Mouse (Mus musculus): ENCODE data around the gene Litaf. TPM values are rescaled to one million over a fixed set of nuclear protein-coding genes. Genes with fewer than 3 reads are reported as not detected.

Gene Litaf
- total and polyA plus RNA-seq, 3 experiments = 25.7 to 50.1 TPM; not detected in 1

DNA sequence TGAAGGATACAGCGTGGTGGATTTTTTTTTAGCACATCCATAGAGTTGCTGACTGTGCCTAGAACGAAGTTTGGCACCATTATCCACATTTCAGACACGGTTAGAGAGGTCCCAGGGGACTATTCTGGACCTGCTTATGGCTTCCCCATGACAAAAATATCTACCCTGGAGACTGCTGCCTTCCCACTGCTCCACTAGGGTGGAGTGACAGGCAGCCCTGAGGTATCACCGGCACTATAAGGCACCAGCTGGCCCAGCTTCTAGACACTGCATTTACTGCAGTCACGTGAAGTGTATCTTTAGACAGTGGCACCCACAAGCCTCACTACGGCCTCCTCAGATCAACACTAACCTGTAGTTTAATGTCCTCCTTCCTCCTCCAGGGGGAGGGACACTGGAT, 11.1 kb downstream of the Litaf start:
- Histone ChIP-seq H3K79me2 (ENCODE audit: control insufficient read depth, insufficient read depth, low read length, poor library complexity) (no peaks in the 10 kb centered on the region), H3K27me3 (ENCODE audit: control insufficient read depth in 1 of 2, insufficient read depth in 2 of 2, low read length in 2 of 2) (peaks cover 0 to 15% of the 10 kb centered on the region in 2 experiments; a peak in 3 of 4 replicates), H3K4me1 (ENCODE audit: control insufficient read depth in 1 of 2, insufficient read depth in 2 of 2, low read length in 2 of 2) (no peaks in the 10 kb centered on the region), H3K9ac (ENCODE audit: control insufficient read depth, low read depth, low read length, poor library complexity, severe bottlenecking) (no peak overlapping the region), H3K27ac (ENCODE audit: control insufficient read depth, low read depth, low read length) (no peak overlapping the region), H3K9me3 (replicated peaks; ENCODE audit: insufficient read depth, low read length) (no peaks in the 10 kb centered on the region), H3K4me3 (ENCODE audit: control insufficient read depth in 1 of 2, insufficient read depth in 1 of 2, low read depth in 2 of 2, low read length in 2 of 2) (no peak overlapping the region), H3K36me3 (ENCODE audit: control insufficient read depth in 1 of 2, insufficient read depth in 2 of 2, low read length in 2 of 2) (no peaks in the 10 kb centered on the region)
- no peak for DNase-seq (ENCODE audit: low read depth, low spot score)
- TF ChIP-seq TBP (IDR thresholded peaks at IDR 0.05; ENCODE audit: low read depth, low read length) = no peak
- no peak for TF ChIP-seq TAL1 (IDR thresholded peaks at IDR 0.05; ENCODE audit: low read length)
- TF ChIP-seq MAZ (IDR thresholded peaks at IDR 0.05; ENCODE audit: low read depth, low read length) = no peak
- TF ChIP-seq CTCF (IDR thresholded peaks at IDR 0.05 in 2 of 3, conservative IDR thresholded peaks at IDR 0.05 in 1 of 3; ENCODE audit: control insufficient read depth in 1 of 3, insufficient read depth in 1 of 3, low read depth in 2 of 3, low read length in 3 of 3, poor library complexity in 1 of 3, severe bottlenecking in 1 of 3) = no peak
- no peak for TF ChIP-seq EP300 (IDR thresholded peaks at IDR 0.05; ENCODE audit: low read depth in 1 of 2, low read length in 2 of 2)
- TF ChIP-seq E2F4 (IDR thresholded peaks at IDR 0.05; ENCODE audit: borderline replicate concordance, low read depth, low read length) = no peak

DNA sequence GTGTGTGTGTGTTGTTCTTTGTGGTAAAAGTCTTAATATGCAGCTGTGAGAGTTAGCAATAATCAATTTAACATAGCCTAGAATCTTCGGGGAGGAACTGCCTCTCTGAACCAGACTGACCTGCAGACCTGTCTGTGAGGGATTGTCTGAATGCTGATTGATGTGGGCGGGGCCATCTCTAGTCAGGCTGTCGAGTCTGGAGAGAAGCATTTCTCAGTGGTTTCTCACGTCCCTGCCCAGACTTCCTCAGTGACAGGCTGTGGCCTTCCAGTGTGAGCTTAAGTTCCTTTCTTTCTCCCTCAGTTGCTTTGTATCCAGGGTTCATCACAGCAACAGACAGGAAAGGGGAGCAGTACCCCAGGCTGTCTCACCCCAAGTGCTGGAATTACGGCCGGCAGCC, 11.5 kb downstream of the Litaf start:
- no peaks in the 10 kb centered on the region for H3K4me1 ChIP-seq (ENCODE audit: control insufficient read depth in 1 of 2, insufficient read depth in 2 of 2, low read length in 2 of 2)
- H3K79me2 ChIP-seq (ENCODE audit: control insufficient read depth, insufficient read depth, low read length, poor library complexity) = no peaks in the 10 kb centered on the region
- TF ChIP-seq TCF12 (IDR thresholded peaks at IDR 0.05; ENCODE audit: low read depth, low read length) (no peak), ZNF384 (IDR thresholded peaks at IDR 0.05; ENCODE audit: low read depth, low read length) (no peak), HCFC1 (IDR thresholded peaks at IDR 0.05; ENCODE audit: low read depth, low read length) (no peak), SIN3A (IDR thresholded peaks at IDR 0.05; ENCODE audit: low read length) (no peak), CHD1 (IDR thresholded peaks at IDR 0.05; ENCODE audit: low read depth, low read length) (no peak), ZC3H11A (IDR thresholded peaks at IDR 0.05; ENCODE audit: low read depth, low read length) (no peak), RAD21 (IDR thresholded peaks at IDR 0.05; ENCODE audit: low read depth, low read length) (no peak), SMC3 (IDR thresholded peaks at IDR 0.05; ENCODE audit: low read depth, low read length) (no peak), POLR2AphosphoS5 (IDR thresholded peaks at IDR 0.05; ENCODE audit: borderline replicate concordance, low read depth, low read length) (no peak), CHD2 (IDR thresholded peaks at IDR 0.05; ENCODE audit: low read length) (no peak), NELFE (IDR thresholded peaks at IDR 0.05; ENCODE audit: low read depth, low read length) (no peak), EP300 (IDR thresholded peaks at IDR 0.05; ENCODE audit: low read depth in 1 of 2, low read length in 2 of 2) (no peak), GABPA (IDR thresholded peaks at IDR 0.05; ENCODE audit: low read depth, low read length) (no peak), CTCF (IDR thresholded peaks at IDR 0.05 in 2 of 3, conservative IDR thresholded peaks at IDR 0.05 in 1 of 3; ENCODE audit: control insufficient read depth in 1 of 3, insufficient read depth in 1 of 3, low read depth in 2 of 3, low read length in 3 of 3, poor library complexity in 1 of 3, severe bottlenecking in 1 of 3) (no peak), TBP (IDR thresholded peaks at IDR 0.05; ENCODE audit: low read depth, low read length) (no peak), MAX (IDR thresholded peaks at IDR 0.05; ENCODE audit: low read length) (no peak), GATA1 (IDR thresholded peaks at IDR 0.05; ENCODE audit: low read depth, low read length) (no peak)
- H3K9ac ChIP-seq (ENCODE audit: control insufficient read depth, low read depth, low read length, poor library complexity, severe bottlenecking) = no peak overlapping the region
- H3K4me3 ChIP-seq (ENCODE audit: control insufficient read depth in 1 of 2, insufficient read depth in 1 of 2, low read depth in 2 of 2, low read length in 2 of 2) = no peak overlapping the region
- DNase-seq (ENCODE audit: low read depth, low spot score) = no peak
- no peaks in the 10 kb centered on the region for H3K9me3 ChIP-seq (replicated peaks; ENCODE audit: insufficient read depth, low read length)
- H3K36me3 ChIP-seq (ENCODE audit: control insufficient read depth in 1 of 2, insufficient read depth in 2 of 2, low read length in 2 of 2) = no peaks in the 10 kb centered on the region
- H3K27me3 ChIP-seq (ENCODE audit: control insufficient read depth in 1 of 2, insufficient read depth in 2 of 2, low read length in 2 of 2) = peaks cover 0 to 16% of the 10 kb centered on the region in 2 experiments; a peak in 3 of 4 replicates
- H3K27ac ChIP-seq (ENCODE audit: control insufficient read depth, low read depth, low read length) = no peak overlapping the region

Data from MEL (cell line).